Mouse (Mus musculus) retina, postnatal 1 day (tissue): Measurements from ENCODE around the gene Tmem88.

Source experiments
- DNase-seq: peaks from one replicate; pipeline ENCODE4 v3.0.0-alpha.2; 2012

Gene Tmem88

DNA sequence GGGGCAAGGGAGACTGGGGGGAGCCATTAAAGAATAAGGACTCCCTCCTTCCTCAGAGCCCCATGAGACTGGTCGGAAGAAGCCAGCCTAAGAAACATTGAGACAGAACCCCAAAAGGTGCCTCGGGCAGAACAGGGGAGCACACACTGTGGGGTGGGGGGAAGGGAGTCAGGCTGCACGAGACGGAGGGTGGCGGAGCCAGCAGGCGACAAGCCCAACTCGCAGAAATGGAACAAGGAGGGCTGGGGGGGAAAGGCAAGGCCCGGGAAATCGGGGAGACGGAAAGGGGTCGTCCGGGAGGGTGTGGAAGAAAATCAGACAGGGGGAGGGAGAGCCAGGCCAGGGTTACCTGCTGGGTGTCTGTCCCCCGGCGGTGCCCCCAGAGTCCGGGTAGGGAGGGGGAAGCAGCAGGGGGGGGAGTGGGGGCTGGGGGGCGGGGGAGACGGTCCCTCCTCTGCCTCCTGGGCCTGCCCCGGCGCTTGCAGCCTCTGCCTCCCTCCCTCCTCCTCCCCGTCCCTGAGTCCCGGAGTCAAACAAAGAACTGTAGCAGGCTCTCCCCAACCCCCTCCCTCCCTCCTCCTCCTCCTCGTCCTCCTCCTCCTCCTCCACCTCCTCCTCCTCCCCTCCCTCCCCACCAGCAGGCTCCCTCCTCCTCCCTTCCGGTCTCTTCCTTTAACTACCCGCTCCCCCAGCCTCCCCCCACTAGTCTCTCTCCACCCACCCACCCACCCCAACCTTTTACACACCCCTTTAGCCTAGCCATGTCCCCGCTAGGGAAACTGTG is 17.8 kb upstream of the Tmem88 start:
- peak; percentile 90 for DNase-seq

DNA sequence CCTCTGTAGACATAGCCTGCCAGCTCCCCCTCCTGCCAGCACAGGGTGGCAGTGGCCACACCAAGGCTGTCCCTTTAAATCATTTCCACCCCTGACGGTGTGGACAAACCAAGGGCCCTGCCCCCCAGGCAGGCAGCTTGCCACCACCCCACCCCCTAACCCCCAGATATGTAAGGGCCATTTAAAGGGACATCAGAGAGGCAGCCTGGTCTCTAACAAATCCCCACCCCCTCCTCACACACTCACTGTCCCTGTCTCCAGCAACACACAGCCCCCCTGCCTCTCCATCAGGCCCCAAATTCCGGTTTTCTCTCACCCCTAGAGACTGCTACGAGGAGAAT is 17.3 kb upstream of the Tmem88 start:
- peak; percentile 91 for DNase-seq

DNA sequence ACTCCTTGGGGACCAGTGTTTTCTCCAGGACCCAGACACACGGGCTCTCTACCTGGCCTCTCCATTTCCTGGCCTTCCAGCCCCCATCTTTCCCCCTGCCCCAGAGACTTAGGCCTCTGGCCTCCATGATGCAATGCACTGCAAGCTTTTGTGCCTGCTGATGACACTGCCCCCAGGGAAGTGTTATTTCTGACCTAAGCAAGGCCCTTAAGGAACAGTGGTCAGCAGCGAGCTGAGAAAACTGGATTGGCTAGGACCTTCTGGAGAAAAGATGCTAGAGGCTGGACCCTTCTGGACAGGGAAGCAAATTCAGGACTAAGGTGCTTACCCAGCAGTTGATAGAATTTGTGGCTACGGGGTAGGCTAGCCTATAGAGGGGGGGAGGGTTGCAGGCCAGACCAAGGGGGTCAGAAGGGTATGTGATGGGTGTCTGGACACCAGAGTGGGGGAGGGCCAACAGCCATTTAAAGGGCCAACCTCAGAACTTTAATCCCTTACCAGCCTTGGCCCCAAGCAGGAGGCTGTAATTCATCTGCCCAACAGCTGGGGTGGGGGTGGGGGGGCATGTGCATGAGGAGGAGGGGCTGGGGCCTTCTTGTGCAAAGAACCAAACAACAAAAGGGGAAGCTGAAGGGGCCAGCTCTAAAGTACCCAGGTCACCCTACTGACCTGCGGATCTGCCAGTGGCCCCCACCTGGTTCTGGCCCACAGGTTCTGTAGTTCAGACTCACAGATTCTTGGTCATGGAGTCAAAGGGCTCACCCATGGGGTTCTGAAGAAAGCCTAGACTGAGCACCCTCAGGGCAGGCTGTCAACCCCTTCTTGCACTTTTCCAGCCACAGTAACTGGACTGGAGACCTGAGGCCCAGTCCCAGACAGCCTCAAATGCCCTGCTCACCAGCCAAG is 16.6 kb upstream of the Tmem88 start:
- peak; percentile 70 for DNase-seq

DNA sequence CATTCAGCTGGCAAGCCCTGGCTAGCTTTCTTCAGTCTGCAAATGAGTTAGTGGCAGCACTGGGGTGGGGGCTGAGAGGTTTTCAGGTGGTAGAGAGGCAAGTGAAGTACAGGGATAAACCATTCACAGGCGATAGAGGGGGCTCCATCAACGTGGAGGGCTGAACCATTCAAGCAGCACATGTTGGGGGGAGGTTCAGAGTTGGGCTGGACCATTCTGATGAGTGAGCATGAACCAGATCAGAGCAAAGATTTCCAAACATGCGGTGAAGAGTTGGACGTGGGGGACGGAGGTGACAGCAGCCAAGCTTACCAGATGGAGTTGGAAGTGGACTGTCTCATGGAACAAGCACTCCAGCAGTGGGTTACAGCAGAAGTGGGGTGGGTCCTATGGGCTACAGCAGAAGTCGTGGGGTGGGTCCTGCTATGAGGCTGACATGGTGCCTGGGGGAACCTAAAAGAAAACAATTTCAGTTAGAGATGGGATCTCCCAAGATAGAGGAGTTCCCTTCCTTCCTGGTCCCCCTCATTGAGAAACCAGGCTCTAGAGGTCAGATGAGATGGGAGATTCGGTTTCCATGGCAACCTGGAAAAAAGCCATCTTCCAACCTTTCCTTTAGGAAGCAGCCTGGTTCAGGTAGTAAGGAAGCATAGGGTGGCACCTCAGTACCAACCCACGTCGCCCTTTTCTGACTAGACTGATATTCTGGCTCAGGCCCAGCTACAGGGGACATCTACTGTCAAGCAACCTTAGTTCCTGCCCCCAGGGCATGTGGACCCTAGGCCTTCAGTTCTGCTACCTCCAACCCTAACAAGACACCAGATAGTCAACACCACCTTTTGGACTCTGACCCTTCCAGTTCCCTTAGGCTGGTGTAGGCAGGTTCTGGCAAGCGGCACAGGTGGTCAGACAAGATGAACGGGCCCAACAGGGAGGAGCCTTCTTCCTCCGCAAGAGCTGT is 15.5 kb upstream of the Tmem88 start, which contains the start of gene Kdm6b:
Gene Kdm6b (minus strand): TSS at position 455 of the 961 bp plus-strand sequence.
- DNase-seq = peak; percentile 82

DNA sequence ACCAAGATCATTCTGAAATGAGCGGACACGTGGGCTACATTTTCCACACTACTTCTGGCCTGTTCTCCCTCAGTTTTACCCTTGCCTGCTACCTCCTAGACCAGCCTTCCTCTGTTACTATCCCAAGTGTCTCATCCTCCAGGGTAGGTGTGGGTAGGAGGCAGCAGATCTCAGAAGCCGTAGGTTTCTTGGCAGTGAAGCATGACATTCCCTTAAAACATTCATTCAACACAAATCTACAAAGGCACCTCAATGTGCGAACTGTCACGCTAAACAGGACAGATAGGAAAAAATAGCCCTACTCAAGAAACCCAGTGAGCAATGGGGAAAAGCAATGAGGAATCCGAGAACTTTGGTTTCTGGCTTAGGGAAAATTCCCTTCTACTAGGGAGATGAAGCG is 14.5 kb upstream of the Tmem88 start:
- DNase-seq = no peak

DNA sequence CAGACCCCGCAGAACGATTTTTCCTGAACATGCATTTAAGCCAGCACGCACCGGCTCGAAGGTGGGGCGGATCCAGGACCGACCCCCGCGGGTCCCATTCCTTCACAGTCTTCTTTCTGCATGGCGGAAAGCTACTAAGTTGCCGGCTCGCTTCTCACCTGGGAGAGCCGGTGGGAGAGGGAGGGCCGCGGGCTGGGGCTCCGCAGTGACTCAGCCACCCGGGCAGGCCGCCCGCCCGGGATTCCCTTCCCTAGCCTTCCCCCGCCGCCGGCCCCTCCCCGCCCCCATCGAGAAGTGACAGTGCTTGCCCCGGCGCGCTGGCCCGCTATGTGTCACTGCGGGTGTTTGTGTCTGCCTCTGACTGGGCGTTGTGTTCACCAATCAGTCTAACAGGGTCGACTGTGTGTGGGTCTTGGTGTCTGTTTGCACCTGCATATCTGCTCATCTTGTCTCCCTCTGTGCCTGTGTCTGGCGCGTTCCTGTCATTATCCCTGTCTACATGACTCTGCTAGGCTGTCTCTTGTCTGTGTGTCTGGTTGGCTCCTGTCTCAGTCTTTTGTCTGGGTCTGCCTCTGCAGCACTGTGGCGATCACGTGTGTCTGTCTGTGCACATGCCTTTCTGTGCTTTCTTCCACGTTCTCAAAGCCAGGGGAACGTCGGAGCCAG is 13.6 kb upstream of the Tmem88 start:
- peak; percentile 70 for DNase-seq

DNA sequence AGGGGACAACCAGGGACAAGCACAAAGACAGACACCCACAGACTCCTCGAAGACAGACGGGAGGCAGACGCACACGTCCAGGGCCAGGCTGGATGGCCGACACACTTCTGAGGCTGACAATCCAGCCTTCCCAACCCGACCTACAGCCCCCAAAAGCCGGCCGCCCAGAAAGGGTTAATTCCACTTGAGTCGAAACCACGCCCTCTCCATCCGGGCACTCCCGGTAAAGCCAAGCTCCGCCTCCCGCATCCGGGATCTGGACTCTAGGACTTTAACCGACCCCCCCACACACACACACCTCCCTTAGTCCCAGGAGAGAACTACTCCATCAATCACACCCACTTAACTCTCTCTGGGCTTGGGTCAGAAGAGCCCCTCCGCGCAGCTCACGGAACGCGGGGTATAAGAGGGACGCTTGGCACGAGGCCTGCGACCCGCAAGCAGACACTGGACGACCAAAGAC is 13.1 kb upstream of the Tmem88 start:
- peak; percentile 98 for DNase-seq

DNA sequence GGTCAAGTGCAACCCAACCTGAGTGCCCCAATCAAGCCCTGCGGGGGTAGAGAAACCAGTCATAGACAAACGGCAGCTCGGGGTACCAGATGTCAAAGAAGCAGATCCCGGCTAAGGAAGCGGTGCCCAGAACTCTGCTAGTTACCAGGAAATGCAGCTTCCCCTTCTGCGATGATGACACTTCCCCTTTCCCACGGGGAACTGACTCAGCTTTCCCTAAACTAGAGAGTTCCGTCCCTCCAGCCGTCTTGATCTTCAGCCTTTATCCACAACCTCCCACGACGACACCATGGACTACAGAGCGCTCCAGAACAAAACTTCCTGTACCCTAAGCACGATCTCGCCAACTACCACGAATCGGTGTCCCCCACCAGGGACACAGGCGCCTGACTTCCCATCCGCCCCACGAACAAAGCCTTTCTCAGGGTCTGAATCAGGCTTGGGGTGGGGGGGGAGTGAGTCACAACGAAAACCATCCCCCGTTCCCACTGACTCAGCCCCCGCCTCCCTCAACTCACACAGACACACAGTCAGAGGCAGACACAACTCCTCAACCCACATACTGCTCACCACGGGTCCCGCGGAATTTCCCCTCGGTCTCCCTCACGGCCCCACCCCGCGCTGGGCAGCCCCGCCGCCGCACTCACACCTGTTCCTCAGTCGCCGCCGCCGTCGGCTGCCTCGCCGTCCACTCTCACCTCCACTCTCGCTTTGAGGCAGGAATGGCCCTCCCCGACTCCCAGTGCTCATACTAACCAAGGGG is 12.5 kb upstream of the Tmem88 start:
- peak; percentile 37 for DNase-seq

DNA sequence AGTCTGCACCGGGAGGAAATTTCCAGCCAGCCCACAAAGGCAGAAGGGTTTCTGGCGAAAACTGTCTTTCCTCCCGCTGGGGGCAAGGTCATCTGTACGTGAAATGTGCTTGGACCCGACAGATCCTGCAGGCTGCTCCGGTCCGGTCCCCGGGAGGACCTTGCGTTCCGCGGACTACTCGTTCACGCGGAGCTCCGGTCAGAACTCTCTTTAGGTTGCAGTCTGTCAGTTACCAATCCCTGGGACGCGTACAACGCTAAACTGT is 11.9 kb upstream of the Tmem88 start:
- no peak for DNase-seq

DNA sequence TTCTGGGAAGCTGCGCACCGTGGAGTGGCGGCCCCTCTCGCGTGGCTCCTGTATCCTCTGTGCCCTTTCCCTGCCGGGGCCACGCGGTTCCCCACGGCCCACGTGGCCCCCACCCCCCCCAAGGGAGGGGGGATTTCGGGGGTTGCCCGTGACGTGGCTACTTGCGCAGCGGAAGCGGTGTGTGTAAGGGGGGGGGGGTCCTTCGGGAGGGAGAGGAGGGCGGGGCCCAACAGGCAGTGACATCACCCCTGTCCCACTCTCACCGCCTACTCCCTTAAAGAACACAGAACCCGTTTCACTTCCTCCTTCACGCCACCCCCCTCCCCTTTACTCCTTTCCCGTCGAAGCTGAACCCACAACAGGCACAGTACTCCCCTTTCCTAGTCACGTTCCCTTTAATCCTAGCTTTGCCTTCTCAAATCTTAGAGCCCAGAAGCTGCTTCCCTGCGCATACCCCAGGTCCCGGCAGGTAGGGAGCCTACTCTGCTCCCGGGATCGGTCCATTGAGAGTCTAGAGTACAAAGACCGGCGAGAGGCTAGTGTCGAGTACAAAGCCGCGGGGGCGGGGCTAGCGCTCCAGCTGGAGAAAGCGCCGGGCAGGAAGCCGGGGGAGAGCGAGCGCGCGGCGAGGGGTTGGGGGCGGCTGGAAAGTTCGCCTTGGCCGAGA is 11.5 kb upstream of the Tmem88 start:
- DNase-seq = peak; percentile 86

DNA sequence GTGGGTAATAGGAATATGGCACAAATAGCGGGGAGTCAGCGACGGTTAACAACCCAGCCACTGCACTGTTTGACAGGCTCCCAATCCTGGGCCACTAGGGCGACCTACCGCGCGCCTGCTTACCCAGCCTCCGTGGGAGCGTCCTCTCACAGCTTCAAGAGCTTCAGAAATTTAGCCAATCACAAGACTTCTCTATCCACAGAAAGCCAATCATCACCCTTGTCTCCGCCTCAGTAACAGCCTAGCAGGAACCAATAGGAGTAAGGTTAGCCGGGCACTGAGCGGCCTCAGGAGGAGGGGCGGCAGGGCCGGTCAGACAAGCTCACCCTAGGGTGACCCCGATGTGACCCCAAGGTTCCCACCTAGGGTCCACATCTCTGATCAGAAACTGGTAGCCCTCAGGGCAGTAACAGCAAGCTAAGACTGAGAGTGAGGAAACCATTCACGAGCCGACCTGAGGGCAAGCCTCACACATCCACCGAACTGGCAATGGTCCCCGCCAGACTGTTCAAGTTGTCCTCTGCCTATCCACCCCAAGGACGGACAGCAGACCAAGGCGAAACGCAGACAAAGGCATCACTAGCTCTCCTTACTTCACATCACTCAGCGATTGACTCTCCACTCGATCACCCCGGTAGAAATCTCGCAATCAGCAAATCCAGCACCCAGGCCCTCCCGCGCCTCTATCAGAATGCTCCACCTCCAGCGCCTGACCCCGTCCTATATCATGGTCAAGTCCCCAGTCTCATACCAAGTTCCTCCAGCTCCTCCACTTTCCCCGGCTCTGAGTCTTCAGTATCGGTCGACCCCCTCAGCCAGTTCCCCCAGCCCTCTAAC is 10.7 kb upstream of the Tmem88 start:
- peak; percentile 98 for DNase-seq

DNA sequence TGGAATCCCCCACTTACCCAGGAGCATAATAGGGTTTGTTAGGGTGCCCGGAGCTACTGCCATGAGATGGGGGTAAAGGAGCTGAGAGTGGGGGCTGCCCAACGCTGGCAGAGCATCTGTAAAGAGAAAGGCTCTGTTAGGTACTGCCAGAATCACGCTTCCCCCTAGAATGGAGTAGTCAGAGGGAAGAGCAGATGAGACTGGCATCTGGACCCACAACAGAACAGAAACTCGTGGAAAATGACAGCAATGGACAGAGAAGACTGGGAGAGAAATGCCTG is 9.6 kb upstream of the Tmem88 start:
- no peak for DNase-seq

DNA sequence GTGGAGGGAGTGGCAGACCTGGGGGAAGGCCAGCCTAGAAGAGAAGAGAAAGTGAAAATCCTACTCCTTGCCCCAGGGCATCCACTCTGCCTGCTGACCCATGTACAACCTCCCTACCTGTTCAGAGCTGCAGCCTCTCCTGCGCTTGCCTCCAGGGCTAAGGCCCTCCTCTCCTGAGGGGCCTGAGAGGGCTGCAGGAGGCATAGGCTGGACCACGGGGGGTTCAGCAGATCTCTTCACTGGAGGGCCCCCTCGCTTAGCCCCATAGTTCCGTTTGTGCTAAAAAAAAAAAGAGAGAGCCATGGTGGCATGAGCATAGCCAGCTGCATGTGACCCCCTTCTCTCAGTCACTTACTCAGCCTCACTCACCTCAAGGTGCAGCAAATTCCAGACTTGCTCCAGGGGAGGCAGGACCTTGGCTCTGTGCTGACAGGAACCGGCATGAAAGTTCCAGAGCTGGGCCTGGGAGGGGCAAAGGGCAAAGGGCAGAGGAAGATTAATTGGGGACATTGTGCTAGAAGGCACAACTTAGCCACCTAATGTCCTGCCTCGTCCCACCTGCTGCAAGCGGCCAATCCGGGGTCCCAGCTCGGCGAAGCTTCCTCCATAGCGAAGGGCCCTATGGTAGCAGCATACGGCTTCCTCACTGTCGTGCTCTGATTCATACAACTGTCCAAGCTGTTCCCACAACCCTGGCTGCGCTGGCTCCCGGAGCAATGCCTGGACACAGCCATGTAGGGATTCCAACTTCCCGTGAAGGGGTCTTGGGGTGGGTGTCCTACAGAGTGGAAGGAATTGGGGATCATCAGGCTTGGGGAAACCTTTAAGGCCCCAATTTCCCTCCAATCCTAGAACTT is 9.1 kb upstream of the Tmem88 start:
- DNase-seq = no peak

DNA sequence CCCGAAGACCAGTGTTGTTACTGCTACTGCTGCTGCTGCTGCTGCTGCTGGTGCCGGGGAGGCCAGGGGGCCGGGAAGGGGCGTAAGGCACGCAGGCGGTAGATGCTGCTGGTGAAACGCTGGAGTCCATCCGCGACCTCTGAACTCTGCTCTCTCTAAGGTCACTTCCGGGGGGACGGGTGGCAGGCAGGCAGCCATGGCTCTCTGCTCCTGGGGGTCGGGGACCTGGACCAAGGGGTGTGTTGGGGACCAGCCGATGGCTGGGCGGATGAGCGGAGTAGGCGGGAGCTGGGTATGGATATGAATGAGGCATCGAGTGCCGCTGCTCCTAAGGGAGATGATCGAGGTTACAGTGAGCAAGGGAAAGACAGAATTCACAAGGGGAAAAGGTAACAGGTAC is 8.2 kb upstream of the Tmem88 start:
- no peak for DNase-seq

DNA sequence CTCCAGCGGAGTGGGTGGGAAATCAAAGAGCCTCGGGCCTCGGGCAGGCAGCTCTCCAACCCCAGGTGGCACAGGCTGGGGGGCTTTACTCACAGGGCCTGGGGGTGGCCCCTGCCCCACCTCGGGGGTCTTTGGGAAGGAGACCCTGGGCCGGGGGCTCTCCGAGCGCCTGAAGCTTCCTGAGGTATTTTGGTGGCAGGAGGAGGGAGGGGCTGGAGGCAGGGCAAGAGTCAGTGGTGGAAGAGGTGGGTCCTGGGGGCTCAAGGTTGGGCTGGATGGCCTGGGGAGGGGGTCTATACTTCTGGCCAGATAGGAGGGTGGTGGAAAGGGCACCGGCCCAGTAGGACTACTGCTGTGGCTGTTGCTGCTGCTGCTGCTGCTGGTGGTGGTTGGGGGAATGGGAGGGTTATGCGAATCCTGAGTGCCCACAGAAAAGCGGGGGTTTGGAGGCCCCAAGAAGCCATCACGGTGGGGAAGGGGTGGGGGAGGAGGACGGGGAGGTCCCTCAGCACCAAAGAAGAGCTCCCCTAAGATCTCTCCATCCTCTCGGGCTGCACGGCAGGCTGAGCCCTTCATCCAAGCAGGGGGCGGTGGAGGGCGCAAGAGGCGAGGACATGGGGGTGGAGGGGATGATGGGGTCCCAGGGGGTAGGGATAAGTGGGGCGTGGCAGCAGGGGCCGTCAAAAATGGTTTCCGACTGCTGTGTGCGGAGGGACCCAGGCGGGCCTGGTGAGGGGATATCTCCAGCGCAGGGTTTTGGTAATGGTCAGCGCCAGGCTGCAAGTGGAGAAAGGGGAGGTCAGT is 7.6 kb upstream of the Tmem88 start:
- DNase-seq = no peak

DNA sequence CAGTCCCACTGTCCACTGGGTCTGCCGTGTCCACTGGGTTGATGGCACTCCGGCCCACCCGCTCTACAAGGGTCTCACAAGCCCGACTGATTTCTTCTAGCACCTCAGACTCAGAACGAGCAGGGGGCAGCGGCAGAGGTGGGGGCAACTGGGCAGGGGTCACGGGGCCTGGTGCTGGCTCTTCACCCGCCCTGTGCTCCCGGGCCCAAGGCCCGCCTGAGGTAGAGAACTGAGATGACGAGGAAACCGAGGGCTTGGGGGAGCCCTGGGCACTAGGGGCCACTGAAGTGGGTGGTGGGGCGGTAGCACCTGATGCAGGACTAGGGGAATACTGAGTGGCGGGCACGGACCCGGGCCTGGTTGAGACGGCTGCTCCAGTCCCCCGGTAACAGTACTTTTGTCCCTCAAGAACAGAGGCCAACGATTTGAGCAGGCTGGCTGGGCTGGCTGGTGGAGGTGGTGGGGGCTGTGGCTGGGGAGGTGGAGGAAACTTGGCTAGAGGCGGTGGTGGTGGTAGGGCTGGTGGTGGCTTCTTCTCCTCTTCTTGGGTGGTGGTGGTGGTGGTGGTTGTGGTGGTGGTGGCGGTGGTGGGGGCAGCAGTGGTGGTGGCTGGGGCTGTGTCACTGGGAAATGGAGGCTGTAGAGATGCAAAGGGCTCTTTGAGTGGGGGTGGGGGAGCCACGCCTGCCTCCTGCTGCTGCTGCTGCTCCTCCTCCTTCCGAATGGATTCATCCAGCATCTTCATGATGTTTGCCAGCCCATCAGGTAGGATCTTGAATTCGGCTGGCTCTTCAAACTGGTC is 6.8 kb upstream of the Tmem88 start:
- no peak for DNase-seq

DNA sequence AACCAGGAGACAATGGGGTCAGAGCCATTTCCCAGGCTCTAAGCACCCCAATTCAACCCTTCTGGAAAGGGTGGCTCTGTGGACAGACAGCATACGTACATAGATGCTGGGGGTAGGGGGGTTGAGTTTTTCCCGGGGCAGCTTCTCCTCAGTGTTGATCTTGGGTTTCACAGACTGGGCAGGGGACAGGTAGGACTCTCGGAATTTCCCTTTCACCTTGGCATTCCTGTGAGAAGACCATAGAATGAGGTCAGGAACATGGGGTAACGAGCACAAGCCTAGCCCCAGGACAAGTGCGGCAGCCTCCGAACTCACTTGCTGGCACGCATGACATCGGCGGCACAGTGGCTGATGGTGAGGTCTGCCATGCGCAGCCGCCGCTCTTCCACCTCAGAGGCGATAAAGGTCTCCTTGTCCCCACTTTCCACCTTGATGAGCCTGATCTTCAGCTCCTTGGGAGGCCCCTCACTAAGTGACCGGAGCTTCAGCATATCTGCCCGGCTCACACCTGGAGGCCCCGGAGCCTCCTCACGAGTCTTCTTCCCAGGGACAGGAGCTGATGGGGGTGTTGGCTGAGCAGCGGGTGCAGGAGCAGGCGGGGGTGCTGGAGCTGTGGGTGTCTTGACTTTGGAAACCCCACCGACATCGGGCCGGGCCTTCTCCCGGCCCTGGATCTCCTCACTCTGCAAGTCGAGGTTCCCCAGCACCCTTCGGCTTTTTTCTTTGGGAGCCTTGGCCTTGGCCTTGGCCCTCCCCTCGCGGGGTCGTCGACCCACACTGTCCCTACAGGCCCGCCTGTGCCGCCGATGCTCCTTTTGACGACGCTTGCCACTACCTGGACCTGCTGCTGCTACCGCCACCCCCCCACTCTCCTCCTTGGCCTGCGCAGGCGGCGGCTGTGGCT is 5.9 kb upstream of the Tmem88 start:
- DNase-seq = no peak
